Mouse (Mus musculus) myocyte (in vitro differentiated cells): Measurements from ENCODE around the gene Abcb6.

Experiments
- E2F4 ChIP-seq: IDR thresholded peaks from one replicate; pipeline ENCODE4 v1.6.1; 2011; ENCODE audit warnings: mild to moderate bottlenecking, control low read depth, moderate library complexity; ENCODE audit not compliant: insufficient read depth
- MAX ChIP-seq: IDR thresholded peaks from one replicate; pipeline ENCODE4 v1.6.1; 2011; ENCODE audit warnings: low read depth, mild to moderate bottlenecking, control low read depth
- POLR2A ChIP-seq: IDR thresholded peaks from one replicate; pipeline ENCODE4 v1.6.1; 2011; ENCODE audit warnings: low read depth, mild to moderate bottlenecking, control low read depth, moderate library complexity; ENCODE audit not compliant: insufficient read length
- SRF ChIP-seq: IDR thresholded peaks from one replicate; pipeline ENCODE4 v1.6.1; 2011; ENCODE audit warnings: low read depth; ENCODE audit not compliant: control insufficient read depth, insufficient read length
- USF1 ChIP-seq: IDR thresholded peaks from one replicate; pipeline ENCODE4 v1.6.1; 2011; ENCODE audit warnings: low read depth, mild to moderate bottlenecking, control low read depth, moderate library complexity

DNA sequence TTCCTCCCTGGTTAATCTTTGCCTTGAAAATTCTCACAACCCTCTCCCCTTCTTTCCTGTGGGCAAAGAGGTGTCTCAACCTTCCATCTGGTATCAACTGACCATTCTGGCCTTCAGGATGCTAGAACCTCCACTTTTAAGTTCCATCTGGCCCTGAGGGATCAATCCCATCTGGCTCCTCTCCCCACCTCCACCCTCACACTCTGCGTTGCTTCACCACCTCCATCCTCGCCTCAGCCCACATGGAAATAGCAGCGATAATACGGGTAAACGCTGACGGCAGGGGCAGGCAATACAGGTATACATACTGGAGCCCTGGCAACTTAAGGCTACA is 37.7 kb upstream of the Abcb6 start:
- TF ChIP-seq E2F4 (no peak), POLR2A (no peak), USF1 (no peak), SRF (no peak), MAX (no peak)
